Mouse (Mus musculus): ENCODE results near the gene Rad17.

DNA sequence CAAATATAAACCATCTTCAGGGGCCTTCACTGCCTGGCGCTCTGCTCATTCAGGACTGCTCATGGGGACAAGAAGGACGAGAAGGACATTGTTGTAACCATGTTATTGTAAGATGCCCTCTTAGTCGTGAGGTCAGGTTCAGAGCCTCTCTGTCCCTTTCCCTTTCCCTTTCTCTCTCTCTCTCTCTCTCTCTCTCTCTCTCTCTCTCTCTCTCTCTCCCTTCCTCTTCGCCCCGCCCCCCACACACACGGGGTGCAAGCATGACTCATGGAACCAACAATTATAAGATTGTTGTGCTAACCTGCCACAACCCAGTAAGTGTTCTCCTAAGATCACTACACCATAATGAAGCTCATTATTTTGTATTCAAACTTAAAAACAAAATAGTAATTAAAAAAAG lies 68.7 kb downstream of the Rad17 start:
- no peak for TF ChIP-seq CTCF (IDR thresholded peaks at IDR 0.05; ENCODE audit: control insufficient read depth, insufficient read depth, low read length)
- no peak for TF ChIP-seq POLR2A (IDR thresholded peaks at IDR 0.05; ENCODE audit: borderline replicate concordance, control insufficient read depth, low read depth, low read length)

All from bone marrow, adult 2 months (tissue).